Mouse (Mus musculus) CH12.LX (cell line): ENCODE results near the gene Wfdc3.

Source experiments
- CHD1 ChIP-seq: IDR thresholded peaks from 2 replicates; pipeline ENCODE4 v1.6.1; 2012; ENCODE audit warnings: low read depth, low read length, improper control_type of control experiment, inconsistent platforms
- CTCF ChIP-seq, 2 experiments: IDR thresholded peaks in 1 of 2; conservative IDR thresholded peaks in 1 of 2; 2 replicates each; pipeline ENCODE4 v1.5.1; 2011 to 2012; ENCODE audit warnings: low read depth in 2 of 2, low read length in 2 of 2, improper control_type of control experiment in 1 of 2, inconsistent platforms in 1 of 2, mild to moderate bottlenecking in 1 of 2, moderate library complexity in 1 of 2
- EP300 ChIP-seq: IDR thresholded peaks from 2 replicates; pipeline ENCODE4 v1.6.1; 2011; ENCODE audit warnings: low read length, improper control_type of control experiment
- HCFC1 ChIP-seq: IDR thresholded peaks from 2 replicates; pipeline ENCODE4 v1.6.1; 2012; ENCODE audit warnings: low read depth, mild to moderate bottlenecking, inconsistent platforms, low read length, improper control_type of control experiment
- MAFK ChIP-seq: IDR thresholded peaks from 2 replicates; pipeline ENCODE4 v1.6.1; 2011; ENCODE audit warnings: low read length, improper control_type of control experiment; ENCODE audit not compliant: insufficient replicate concordance
- POLR2A ChIP-seq: IDR thresholded peaks from 2 replicates; pipeline ENCODE4 v1.6.1; 2011; ENCODE audit warnings: low read depth, mild to moderate bottlenecking, improper control_type of control experiment, low read length
- RCOR1 ChIP-seq: conservative IDR thresholded peaks from 2 replicates; pipeline ENCODE4 v1.6.1; 2012; ENCODE audit warnings: low read depth, mild to moderate bottlenecking, inconsistent platforms, low read length, improper control_type of control experiment
- ZC3H11A ChIP-seq: IDR thresholded peaks from 2 replicates; pipeline ENCODE4 v1.6.1; 2012; ENCODE audit warnings: low read depth, mild to moderate bottlenecking, inconsistent platforms, low read length, improper control_type of control experiment

DNA sequence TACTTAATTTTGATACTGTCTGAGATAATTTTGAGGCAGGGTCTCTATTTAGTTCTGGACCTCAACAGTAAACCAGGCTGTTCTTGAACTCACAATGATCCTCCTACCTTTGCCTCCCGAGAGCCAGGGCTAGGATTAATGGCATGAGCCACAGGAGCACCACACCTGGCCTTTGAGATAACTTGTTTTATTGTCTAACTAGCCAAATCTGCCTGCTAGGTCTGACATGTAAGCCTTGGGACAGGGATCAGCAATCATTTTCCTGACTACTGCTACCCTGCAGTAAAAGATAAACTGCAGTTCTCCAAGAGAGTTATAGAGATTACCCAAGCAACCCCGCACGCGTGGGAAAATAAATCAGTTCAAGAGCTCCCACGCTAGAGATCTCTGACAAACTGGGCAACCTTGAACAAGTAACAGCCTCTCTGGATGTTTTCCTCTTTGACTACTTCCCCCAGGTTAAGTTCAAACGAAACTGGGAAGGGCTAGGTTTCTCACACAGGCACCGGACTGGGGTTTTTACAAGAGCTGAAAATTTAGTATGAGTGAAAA lies 39.2 kb upstream of the Wfdc3 start:
- TF ChIP-seq HCFC1 (no peak), RCOR1 (no peak), CTCF (conservative IDR thresholded peaks at IDR 0.05 in 1 of 2, IDR thresholded peaks at IDR 0.05 in 1 of 2; ENCODE audit: low read depth in 2 of 2, low read length in 2 of 2) (no peak), POLR2A (no peak), MAFK (no peak), EP300 (no peak), ZC3H11A (no peak), CHD1 (no peak)
